Mouse (Mus musculus): ENCODE measurements around the gene Ccdc57.
"Not testable (repeated sequence)": the region's sequence is repeated elsewhere in the genome, so short reads cannot be mapped to it uniquely, and the experiment has no call there.

Gene Ccdc57

GRCm38 (mm10) chr11:120820546-120820945, 112.1 kb downstream of the Ccdc57 start:
- DNase-seq = no peak

- no peak for DNase-seq
These were observed 113.1 kb downstream of the Ccdc57 start for GRCm38 (mm10) chr11:120819556-120819955.

- DNase-seq = no peak
These were observed 114.4 kb downstream of the Ccdc57 start for GRCm38 (mm10) chr11:120818251-120818650.

- no peak for DNase-seq
These were observed 115.3 kb downstream of the Ccdc57 start for GRCm38 (mm10) chr11:120817358-120817757.

GRCm38 (mm10) chr11:120812068-120812467, 120.6 kb downstream of the Ccdc57 start:
- no peak for DNase-seq

GRCm38 (mm10) chr11:120808010-120808409, 124.7 kb downstream of the Ccdc57 start:
- DNase-seq = no peak

GRCm38 (mm10) chr11:120805375-120806298, 127.0 kb downstream of the Ccdc57 start:
- DNase-seq = no peak

- no peak for DNase-seq
These were observed 127.9 kb downstream of the Ccdc57 start for GRCm38 (mm10) chr11:120804769-120805168.

- no peak for DNase-seq
These were observed 128.4 kb downstream of the Ccdc57 start for GRCm38 (mm10) chr11:120804274-120804673.

- DNase-seq = peak; percentile 85
These were observed 132.4 kb downstream of the Ccdc57 start for GRCm38 (mm10) chr11:120800061-120800904.

- no peak for DNase-seq
These were observed 133.3 kb downstream of the Ccdc57 start for GRCm38 (mm10) chr11:120799316-120799890.

- no peak for DNase-seq
These were observed 134.4 kb downstream of the Ccdc57 start for GRCm38 (mm10) chr11:120798244-120798643.

GRCm38 (mm10) chr11:120796614-120796946, 136.1 kb downstream of the Ccdc57 start:
- no peak for DNase-seq

- DNase-seq = peak; percentile 98
These were observed 136.7 kb downstream of the Ccdc57 start, which contains the start of gene Dus1l for GRCm38 (mm10) chr11:120795756-120796613. Dus1l (minus strand) TSS chr11:120796403.

- no peak for DNase-seq
These were observed 140.0 kb downstream of the Ccdc57 start for GRCm38 (mm10) chr11:120792652-120793051.

GRCm38 (mm10) chr11:120789810-120790209, 142.9 kb downstream of the Ccdc57 start:
- DNase-seq = no peak

GRCm38 (mm10) chr11:120789355-120789754, 143.3 kb downstream of the Ccdc57 start:
- no peak for DNase-seq

- DNase-seq = not testable (repeated sequence)
These were observed 144.2 kb downstream of the Ccdc57 start for GRCm38 (mm10) chr11:120788460-120788859.

- no peak for DNase-seq
These were observed 147.5 kb downstream of the Ccdc57 start for GRCm38 (mm10) chr11:120785145-120785544.

GRCm38 (mm10) chr11:120784064-120784791, 148.4 kb downstream of the Ccdc57 start, which contains the start of the genes Rfng and Gps1:
Rfng (minus strand) TSS chr11:120784207.
Gps1 (plus strand) TSS chr11:120784272.
- DNase-seq = peak; percentile 89

GRCm38 (mm10) chr11:120783426-120784063, 149.1 kb downstream of the Ccdc57 start:
- DNase-seq = no peak

Measured in thymus, postnatal 14 days (tissue).